Mouse (Mus musculus): ENCODE results near the gene Eif2b3. TPM values are rescaled to one million over a fixed set of nuclear protein-coding genes. Genes with fewer than 3 reads are reported as not detected.
A peak's percentile ranks its signal among the peaks of the same experiment; 100 is the strongest.

The Eif2b3 gene
- polyA plus RNA-seq, 1 experiment = 73.3 TPM

- no peaks in the 10 kb centered on the region for H3K27me3 ChIP-seq (ENCODE audit: control insufficient read depth, insufficient read depth, low read length, poor library complexity, severe bottlenecking)
- TF ChIP-seq CTCF (IDR thresholded peaks at IDR 0.05; ENCODE audit: low read depth, low read length) (no peak), POLR2A (IDR thresholded peaks at IDR 0.05; ENCODE audit: insufficient read depth, low read length) (no peak), EP300 (IDR thresholded peaks at IDR 0.05; ENCODE audit: insufficient read depth, low read depth, low read length) (no peak)
- H3K27ac ChIP-seq (ENCODE audit: insufficient read depth, low read length) = no peak overlapping the region
- no peaks in the 10 kb centered on the region for H3K4me1 ChIP-seq (ENCODE audit: control insufficient read depth, insufficient read depth, low read length)
- no peak overlapping the region for H3K9ac ChIP-seq (ENCODE audit: low read depth, poor library complexity, severe bottlenecking)
- no peaks in the 10 kb centered on the region for H3K9me3 ChIP-seq (replicated peaks; ENCODE audit: control insufficient read depth, insufficient read depth, low read length, poor library complexity, severe bottlenecking)
- peaks cover 25% of the 10 kb centered on the region for H3K36me3 ChIP-seq (ENCODE audit: control insufficient read depth, insufficient read depth, low read length, poor library complexity, severe bottlenecking)
- no peak overlapping the region for H3K4me3 ChIP-seq (ENCODE audit: low read depth, low read length)
Measured at GRCm38 (mm10) chr4:117023469-117023868, 4.3 kb downstream of the Eif2b3 start.

GRCm38 (mm10) chr4:117031105-117031504 is 11.9 kb downstream of the Eif2b3 start:
- Histone ChIP-seq H3K4me3 (ENCODE audit: low read depth, low read length) (no peak overlapping the region), H3K4me1 (ENCODE audit: control insufficient read depth, insufficient read depth, low read length) (no peaks in the 10 kb centered on the region), H3K9me3 (replicated peaks; ENCODE audit: control insufficient read depth, insufficient read depth, low read length, poor library complexity, severe bottlenecking) (no peaks in the 10 kb centered on the region), H3K27ac (ENCODE audit: insufficient read depth, low read length) (0 out of 2 replicates have a peak overlapping the region, but pooled peaks have one; percentile 48), H3K36me3 (ENCODE audit: control insufficient read depth, insufficient read depth, low read length, poor library complexity, severe bottlenecking) (peaks cover 28% of the 10 kb centered on the region), H3K9ac (ENCODE audit: low read depth, poor library complexity, severe bottlenecking) (no peak overlapping the region), H3K27me3 (ENCODE audit: control insufficient read depth, insufficient read depth, low read length, poor library complexity, severe bottlenecking) (no peaks in the 10 kb centered on the region)
- no peak for TF ChIP-seq POLR2A (IDR thresholded peaks at IDR 0.05; ENCODE audit: insufficient read depth, low read length)
- TF ChIP-seq EP300 (IDR thresholded peaks at IDR 0.05; ENCODE audit: insufficient read depth, low read depth, low read length) = no peak
- TF ChIP-seq CTCF (IDR thresholded peaks at IDR 0.05; ENCODE audit: low read depth, low read length) = no peak

GRCm38 (mm10) chr4:117039925-117040687 is 20.9 kb downstream of the Eif2b3 start:
- no peak overlapping the region for H3K27ac ChIP-seq (ENCODE audit: insufficient read depth, low read length)
- no peaks in the 10 kb centered on the region for H3K9me3 ChIP-seq (replicated peaks; ENCODE audit: control insufficient read depth, insufficient read depth, low read length, poor library complexity, severe bottlenecking)
- H3K9ac ChIP-seq (ENCODE audit: low read depth, poor library complexity, severe bottlenecking) = no peak overlapping the region
- no peaks in the 10 kb centered on the region for H3K27me3 ChIP-seq (ENCODE audit: control insufficient read depth, insufficient read depth, low read length, poor library complexity, severe bottlenecking)
- H3K36me3 ChIP-seq (ENCODE audit: control insufficient read depth, insufficient read depth, low read length, poor library complexity, severe bottlenecking) = peaks cover 12% of the 10 kb centered on the region
- peaks cover 2% of the 10 kb centered on the region for H3K4me1 ChIP-seq (ENCODE audit: control insufficient read depth, insufficient read depth, low read length)
- TF ChIP-seq POLR2A (IDR thresholded peaks at IDR 0.05; ENCODE audit: insufficient read depth, low read length) (no peak), CTCF (IDR thresholded peaks at IDR 0.05; ENCODE audit: low read depth, low read length) (no peak), EP300 (IDR thresholded peaks at IDR 0.05; ENCODE audit: insufficient read depth, low read depth, low read length) (no peak)
- H3K4me3 ChIP-seq (ENCODE audit: low read depth, low read length) = no peak overlapping the region

GRCm38 (mm10) chr4:117040791-117041190 is 21.6 kb downstream of the Eif2b3 start:
- no peak overlapping the region for H3K4me3 ChIP-seq (ENCODE audit: low read depth, low read length)
- no peaks in the 10 kb centered on the region for H3K9me3 ChIP-seq (replicated peaks; ENCODE audit: control insufficient read depth, insufficient read depth, low read length, poor library complexity, severe bottlenecking)
- H3K9ac ChIP-seq (ENCODE audit: low read depth, poor library complexity, severe bottlenecking) = no peak overlapping the region
- TF ChIP-seq CTCF (IDR thresholded peaks at IDR 0.05; ENCODE audit: low read depth, low read length) (no peak), POLR2A (IDR thresholded peaks at IDR 0.05; ENCODE audit: insufficient read depth, low read length) (no peak), EP300 (IDR thresholded peaks at IDR 0.05; ENCODE audit: insufficient read depth, low read depth, low read length) (no peak)
- H3K4me1 ChIP-seq (ENCODE audit: control insufficient read depth, insufficient read depth, low read length) = peaks cover 2% of the 10 kb centered on the region
- no peak overlapping the region for H3K27ac ChIP-seq (ENCODE audit: insufficient read depth, low read length)
- no peaks in the 10 kb centered on the region for H3K27me3 ChIP-seq (ENCODE audit: control insufficient read depth, insufficient read depth, low read length, poor library complexity, severe bottlenecking)
- peaks cover 12% of the 10 kb centered on the region for H3K36me3 ChIP-seq (ENCODE audit: control insufficient read depth, insufficient read depth, low read length, poor library complexity, severe bottlenecking)

- Histone ChIP-seq H3K36me3 (ENCODE audit: control insufficient read depth, insufficient read depth, low read length, poor library complexity, severe bottlenecking) (peaks cover 12% of the 10 kb centered on the region), H3K4me3 (ENCODE audit: low read depth, low read length) (no peak overlapping the region), H3K4me1 (ENCODE audit: control insufficient read depth, insufficient read depth, low read length) (peaks cover 2% of the 10 kb centered on the region), H3K9ac (ENCODE audit: low read depth, poor library complexity, severe bottlenecking) (no peak overlapping the region), H3K9me3 (replicated peaks; ENCODE audit: control insufficient read depth, insufficient read depth, low read length, poor library complexity, severe bottlenecking) (no peaks in the 10 kb centered on the region), H3K27ac (ENCODE audit: insufficient read depth, low read length) (no peak overlapping the region), H3K27me3 (ENCODE audit: control insufficient read depth, insufficient read depth, low read length, poor library complexity, severe bottlenecking) (no peaks in the 10 kb centered on the region)
- TF ChIP-seq POLR2A (IDR thresholded peaks at IDR 0.05; ENCODE audit: insufficient read depth, low read length) (no peak), CTCF (IDR thresholded peaks at IDR 0.05; ENCODE audit: low read depth, low read length) (no peak), EP300 (IDR thresholded peaks at IDR 0.05; ENCODE audit: insufficient read depth, low read depth, low read length) (no peak)
Measured at GRCm38 (mm10) chr4:117041283-117041721, 22.1 kb downstream of the Eif2b3 start.

GRCm38 (mm10) chr4:117048836-117049235 is 29.6 kb downstream of the Eif2b3 start:
- no peak overlapping the region for H3K4me3 ChIP-seq (ENCODE audit: low read depth, low read length)
- H3K36me3 ChIP-seq (ENCODE audit: control insufficient read depth, insufficient read depth, low read length, poor library complexity, severe bottlenecking) = peaks cover 14% of the 10 kb centered on the region
- TF ChIP-seq CTCF (IDR thresholded peaks at IDR 0.05; ENCODE audit: low read depth, low read length) = no peak
- H3K9me3 ChIP-seq (replicated peaks; ENCODE audit: control insufficient read depth, insufficient read depth, low read length, poor library complexity, severe bottlenecking) = no peaks in the 10 kb centered on the region
- H3K9ac ChIP-seq (ENCODE audit: low read depth, poor library complexity, severe bottlenecking) = no peak overlapping the region
- H3K27ac ChIP-seq (ENCODE audit: insufficient read depth, low read length) = no peak overlapping the region
- H3K27me3 ChIP-seq (ENCODE audit: control insufficient read depth, insufficient read depth, low read length, poor library complexity, severe bottlenecking) = no peaks in the 10 kb centered on the region
- no peaks in the 10 kb centered on the region for H3K4me1 ChIP-seq (ENCODE audit: control insufficient read depth, insufficient read depth, low read length)

All from ES-Bruce4 (cell line).